Mouse (Mus musculus): ENCODE measurements around the gene D130043K22Rik. TPM values are rescaled to one million over a fixed set of nuclear protein-coding genes. Genes with fewer than 3 reads are reported as not detected.

D130043K22Rik gene
- polyA plus RNA-seq, 1 experiment, result not detected

DNA sequence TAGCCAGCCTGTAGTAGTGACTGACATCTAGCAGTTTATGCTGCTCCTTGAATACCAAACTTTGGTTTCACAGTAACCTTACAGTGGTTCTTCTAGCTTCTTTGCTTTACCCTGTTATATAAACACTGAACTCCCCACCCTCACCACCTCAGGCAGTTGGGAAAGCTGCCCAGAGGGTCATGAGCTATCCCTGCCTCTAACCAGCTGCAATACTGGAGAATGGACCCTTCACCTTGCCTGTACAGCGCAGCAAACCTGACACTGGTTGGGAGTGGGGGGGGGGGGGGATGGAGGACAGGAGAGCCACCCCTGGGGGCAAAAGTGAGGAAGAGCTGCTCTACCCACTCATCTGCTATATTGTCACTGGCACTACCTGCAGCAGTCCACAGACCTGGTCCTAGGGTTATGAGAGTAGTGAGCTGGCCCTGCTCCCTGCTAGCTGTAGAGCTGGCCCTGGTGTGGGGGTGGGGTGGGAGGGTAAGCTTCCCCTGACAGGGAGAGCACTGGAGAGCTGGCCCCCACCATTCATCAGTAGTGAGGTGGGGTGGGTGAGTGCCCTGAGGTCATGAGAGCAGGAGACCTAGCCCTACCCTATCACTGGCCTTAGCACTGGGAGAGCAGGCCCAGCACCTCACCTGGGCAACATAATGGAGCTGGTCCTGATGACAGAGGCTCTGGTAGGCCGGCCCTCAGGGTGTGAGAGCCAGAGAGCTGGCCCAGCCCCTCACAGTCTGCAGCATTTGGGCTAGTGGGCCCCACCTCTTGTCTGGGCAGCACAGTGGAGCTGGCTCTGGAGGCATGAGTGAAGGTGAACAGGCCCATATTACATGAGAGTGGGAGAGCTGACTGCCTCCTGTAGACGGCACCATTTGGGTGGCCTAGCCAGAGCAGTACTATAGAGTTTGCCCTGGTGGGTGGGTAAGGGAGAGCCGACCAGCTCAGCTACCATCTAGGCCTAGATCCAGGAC is 28.5 kb upstream of the D130043K22Rik start:
- H3K36me3 ChIP-seq (ENCODE audit: control insufficient read depth, insufficient read depth, low read length, poor library complexity, severe bottlenecking), result peaks cover 22% of the 10 kb centered on the region
- H3K4me1 ChIP-seq (ENCODE audit: control insufficient read depth, insufficient read depth, low read length), result no peaks in the 10 kb centered on the region
- no peak overlapping the region for H3K9ac ChIP-seq (ENCODE audit: low read depth, poor library complexity, severe bottlenecking)
- H3K27me3 ChIP-seq (ENCODE audit: control insufficient read depth, insufficient read depth, low read length, poor library complexity, severe bottlenecking), result no peaks in the 10 kb centered on the region
- no peak overlapping the region for H3K4me3 ChIP-seq (ENCODE audit: low read depth, low read length)
- no peak for TF ChIP-seq EP300 (IDR thresholded peaks at IDR 0.05; ENCODE audit: insufficient read depth, low read depth, low read length)
- no peak for TF ChIP-seq CTCF (IDR thresholded peaks at IDR 0.05; ENCODE audit: low read depth, low read length)
- no peak for TF ChIP-seq POLR2A (IDR thresholded peaks at IDR 0.05; ENCODE audit: insufficient read depth, low read length)
- no peaks in the 10 kb centered on the region for H3K9me3 ChIP-seq (replicated peaks; ENCODE audit: control insufficient read depth, insufficient read depth, low read length, poor library complexity, severe bottlenecking)
- H3K27ac ChIP-seq (ENCODE audit: insufficient read depth, low read length), result no peak overlapping the region

DNA sequence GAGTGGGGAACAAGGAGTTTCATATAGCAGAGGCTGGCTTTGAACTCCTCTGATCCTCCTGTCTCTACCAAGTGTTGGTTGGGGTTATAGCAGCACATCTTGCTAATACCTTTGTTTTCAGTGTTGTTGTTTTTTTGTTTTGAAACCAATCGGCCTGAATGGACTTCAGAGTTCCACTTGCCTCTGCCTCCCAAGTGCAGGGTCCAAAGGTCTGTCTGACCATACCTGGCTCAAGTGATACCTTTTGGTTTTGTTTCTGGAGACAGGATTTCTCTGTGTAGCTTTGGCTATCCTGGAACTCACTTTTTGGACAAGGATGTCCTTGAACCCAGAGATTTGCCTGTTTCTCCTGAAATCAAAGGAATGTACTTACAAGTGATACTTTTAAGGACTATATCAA is 25.0 kb upstream of the D130043K22Rik start:
- Histone ChIP-seq H3K9ac (ENCODE audit: low read depth, poor library complexity, severe bottlenecking) (no peak overlapping the region), H3K9me3 (replicated peaks; ENCODE audit: control insufficient read depth, insufficient read depth, low read length, poor library complexity, severe bottlenecking) (no peaks in the 10 kb centered on the region), H3K36me3 (ENCODE audit: control insufficient read depth, insufficient read depth, low read length, poor library complexity, severe bottlenecking) (peaks cover 4% of the 10 kb centered on the region), H3K4me1 (ENCODE audit: control insufficient read depth, insufficient read depth, low read length) (no peaks in the 10 kb centered on the region), H3K27me3 (ENCODE audit: control insufficient read depth, insufficient read depth, low read length, poor library complexity, severe bottlenecking) (no peaks in the 10 kb centered on the region), H3K27ac (ENCODE audit: insufficient read depth, low read length) (no peak overlapping the region), H3K4me3 (ENCODE audit: low read depth, low read length) (no peak overlapping the region)
- TF ChIP-seq POLR2A (IDR thresholded peaks at IDR 0.05; ENCODE audit: insufficient read depth, low read length) (no peak), EP300 (IDR thresholded peaks at IDR 0.05; ENCODE audit: insufficient read depth, low read depth, low read length) (no peak), CTCF (IDR thresholded peaks at IDR 0.05; ENCODE audit: low read depth, low read length) (no peak)

DNA sequence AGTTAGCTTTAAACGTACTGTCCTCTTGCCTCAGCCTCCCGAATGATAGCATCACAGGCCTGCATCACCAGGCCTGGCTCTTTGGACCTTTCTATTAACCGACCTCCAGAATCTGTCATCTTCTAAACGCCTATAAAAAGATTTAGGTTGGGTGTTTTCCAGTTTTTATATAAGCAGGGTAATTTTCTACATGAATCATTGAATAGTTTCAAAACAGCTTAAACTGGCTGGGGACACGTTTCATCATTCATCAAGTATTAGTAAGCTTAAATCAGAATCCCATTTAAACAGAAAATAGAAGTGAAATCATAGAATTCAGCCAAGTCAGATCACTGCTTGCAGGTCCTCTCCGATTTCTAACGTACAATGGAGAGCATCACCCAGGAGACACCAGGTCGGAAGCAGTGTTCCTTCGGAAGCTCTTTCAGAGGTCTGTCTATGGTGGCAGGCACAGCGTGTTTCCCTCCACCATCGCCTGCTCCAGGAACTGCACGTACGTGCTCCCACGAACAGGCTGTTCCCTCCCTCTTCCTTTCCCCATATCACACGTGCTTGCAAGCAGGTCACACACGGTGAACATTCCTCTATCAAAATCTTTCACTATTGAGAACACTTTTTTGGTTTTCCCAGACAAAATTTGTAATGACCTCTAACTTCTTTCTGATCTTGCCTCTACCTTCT is 22.1 kb upstream of the D130043K22Rik start:
- Histone ChIP-seq H3K36me3 (ENCODE audit: control insufficient read depth, insufficient read depth, low read length, poor library complexity, severe bottlenecking) (0 out of 2 replicates have a peak, but pooled peaks cover 2% of the 10 kb centered on the region), H3K27me3 (ENCODE audit: control insufficient read depth, insufficient read depth, low read length, poor library complexity, severe bottlenecking) (no peaks in the 10 kb centered on the region), H3K9ac (ENCODE audit: low read depth, poor library complexity, severe bottlenecking) (no peak overlapping the region), H3K27ac (ENCODE audit: insufficient read depth, low read length) (no peak overlapping the region), H3K4me3 (ENCODE audit: low read depth, low read length) (no peak overlapping the region), H3K9me3 (replicated peaks; ENCODE audit: control insufficient read depth, insufficient read depth, low read length, poor library complexity, severe bottlenecking) (no peaks in the 10 kb centered on the region), H3K4me1 (ENCODE audit: control insufficient read depth, insufficient read depth, low read length) (no peaks in the 10 kb centered on the region)
- TF ChIP-seq POLR2A (IDR thresholded peaks at IDR 0.05; ENCODE audit: insufficient read depth, low read length) (no peak), CTCF (IDR thresholded peaks at IDR 0.05; ENCODE audit: low read depth, low read length) (no peak), EP300 (IDR thresholded peaks at IDR 0.05; ENCODE audit: insufficient read depth, low read depth, low read length) (no peak)

DNA sequence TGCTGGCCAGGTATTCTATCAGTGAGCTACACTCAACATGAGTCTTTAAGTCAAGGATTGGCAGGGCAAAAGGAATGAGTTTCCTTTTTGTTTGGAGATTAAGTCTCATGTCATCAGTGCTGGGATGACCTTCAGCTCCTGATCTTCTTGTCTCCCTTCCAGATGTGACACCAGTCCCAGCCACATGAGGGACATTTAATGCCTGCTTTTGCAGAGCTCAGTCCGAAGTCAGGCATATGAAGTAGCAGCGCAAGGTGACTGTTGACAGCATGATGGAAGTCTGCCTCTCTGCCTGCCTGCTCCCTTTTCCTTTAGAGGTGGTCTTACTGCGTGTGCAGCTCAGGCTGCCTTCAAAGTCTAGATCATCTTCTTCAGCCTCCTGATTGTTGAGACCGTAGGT is 20.3 kb upstream of the D130043K22Rik start:
- no peak overlapping the region for H3K9ac ChIP-seq (ENCODE audit: low read depth, poor library complexity, severe bottlenecking)
- H3K4me3 ChIP-seq (ENCODE audit: low read depth, low read length), result no peak overlapping the region
- H3K4me1 ChIP-seq (ENCODE audit: control insufficient read depth, insufficient read depth, low read length), result no peaks in the 10 kb centered on the region
- no peaks in the 10 kb centered on the region for H3K27me3 ChIP-seq (ENCODE audit: control insufficient read depth, insufficient read depth, low read length, poor library complexity, severe bottlenecking)
- no peak overlapping the region for H3K27ac ChIP-seq (ENCODE audit: insufficient read depth, low read length)
- TF ChIP-seq POLR2A (IDR thresholded peaks at IDR 0.05; ENCODE audit: insufficient read depth, low read length) (no peak), CTCF (IDR thresholded peaks at IDR 0.05; ENCODE audit: low read depth, low read length) (no peak), EP300 (IDR thresholded peaks at IDR 0.05; ENCODE audit: insufficient read depth, low read depth, low read length) (no peak)
- 0 out of 2 replicates have a peak, but pooled peaks cover 2% of the 10 kb centered on the region for H3K36me3 ChIP-seq (ENCODE audit: control insufficient read depth, insufficient read depth, low read length, poor library complexity, severe bottlenecking)
- no peaks in the 10 kb centered on the region for H3K9me3 ChIP-seq (replicated peaks; ENCODE audit: control insufficient read depth, insufficient read depth, low read length, poor library complexity, severe bottlenecking)

GRCm38 (mm10) chr13:24825587-24825986 is 19.3 kb upstream of the D130043K22Rik start:
- Histone ChIP-seq H3K4me1 (ENCODE audit: control insufficient read depth, insufficient read depth, low read length) (no peaks in the 10 kb centered on the region), H3K27ac (ENCODE audit: insufficient read depth, low read length) (no peak overlapping the region), H3K36me3 (ENCODE audit: control insufficient read depth, insufficient read depth, low read length, poor library complexity, severe bottlenecking) (0 out of 2 replicates have a peak, but pooled peaks cover 2% of the 10 kb centered on the region), H3K27me3 (ENCODE audit: control insufficient read depth, insufficient read depth, low read length, poor library complexity, severe bottlenecking) (no peaks in the 10 kb centered on the region), H3K9ac (ENCODE audit: low read depth, poor library complexity, severe bottlenecking) (no peak overlapping the region), H3K4me3 (ENCODE audit: low read depth, low read length) (no peak overlapping the region), H3K9me3 (replicated peaks; ENCODE audit: control insufficient read depth, insufficient read depth, low read length, poor library complexity, severe bottlenecking) (no peaks in the 10 kb centered on the region)
- TF ChIP-seq POLR2A (IDR thresholded peaks at IDR 0.05; ENCODE audit: insufficient read depth, low read length) (no peak), CTCF (IDR thresholded peaks at IDR 0.05; ENCODE audit: low read depth, low read length) (no peak), EP300 (IDR thresholded peaks at IDR 0.05; ENCODE audit: insufficient read depth, low read depth, low read length) (no peak)

Data from ES-Bruce4 (cell line).